Mouse (Mus musculus) lung, adult 2 months (tissue): ENCODE measurements around the gene Ctnna3.

Experiments
- CTCF ChIP-seq: fragments of 200-500 bp; IDR thresholded peaks from 2 replicates; pipeline ENCODE4 v1.5.1; 2011; ENCODE audit warnings: mild to moderate bottlenecking, low read length, control low read depth; ENCODE audit not compliant: insufficient read depth
- POLR2A ChIP-seq: fragments of 200-500 bp; IDR thresholded peaks from 2 replicates; pipeline ENCODE4 v1.6.1; 2011; ENCODE audit warnings: low read depth, mild to moderate bottlenecking, control low read depth, low read length, borderline replicate concordance; ENCODE audit errors: extremely low read depth

GRCm38 (mm10) chr10:64636760-64637159, 1206.9 kb downstream of the Ctnna3 start:
- TF ChIP-seq CTCF (no peak), POLR2A (no peak)
